Mouse (Mus musculus) heart, postnatal 0 days (tissue): Measurements from ENCODE around the gene Tent4a.

Source experiments
- CTCF ChIP-seq: IDR thresholded peaks from 2 replicates; pipeline ENCODE4 v1.5.1; 2016; ENCODE audit warnings: antibody characterized with exemption, control low read depth, low read depth
- EP300 ChIP-seq: IDR thresholded peaks from 2 replicates; pipeline ENCODE4 v1.6.1; 2016; ENCODE audit warnings: antibody characterized with exemption, low read depth

GRCm38 (mm10) chr13:69519137-69519536 is 15.3 kb downstream of the Tent4a start:
- no peak for TF ChIP-seq CTCF
- no peak for TF ChIP-seq EP300
